ENCODE assay signal across 9 mouse cellular contexts in the genomic region with DNA sequence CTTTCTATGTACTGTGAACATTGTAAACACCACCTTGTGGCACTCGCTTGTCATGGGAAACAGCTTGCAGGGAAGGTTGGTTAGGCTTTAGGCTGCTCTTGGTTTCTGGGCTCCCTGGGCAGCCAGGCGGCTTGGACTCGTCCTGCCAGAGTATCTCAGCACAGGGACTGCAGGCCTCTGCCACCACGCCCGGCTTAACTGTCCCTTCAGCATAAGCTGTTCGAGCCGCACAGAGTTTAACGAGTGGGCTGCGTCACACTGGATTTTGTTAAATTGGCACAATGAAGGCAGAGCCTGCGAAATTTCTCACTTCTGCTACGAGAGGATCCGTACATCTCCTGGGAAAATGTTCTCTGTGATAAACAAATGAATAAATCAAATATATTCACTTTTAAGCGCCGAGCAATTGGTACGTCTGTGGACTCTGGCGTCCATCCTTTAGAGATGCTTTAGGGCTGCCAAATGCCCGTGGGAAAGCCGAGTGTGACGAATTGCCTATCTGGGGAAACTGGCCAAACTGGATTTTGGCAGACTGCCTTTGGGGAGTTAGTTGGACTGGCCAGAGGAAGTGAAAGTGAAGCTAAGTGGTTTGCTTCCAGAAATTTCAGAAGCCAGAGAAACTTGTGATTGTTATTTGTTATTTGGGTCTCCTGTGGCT.
A peak's percentile ranks its signal among the peaks of the same experiment; 100 is the strongest.
DNase-seq lines count a peak whose midpoint lies in the region; ATAC-seq lines count a peak whose summit lies in the region.
"Had no signal": no experiment of that assay in that cellular context is flagged by ENCODE, and none has a peak within 500 bp of the region (broad histone marks: within the 10 kb centered on the region; RNA-seq: fewer than 3 reads in every experiment).

No protein-coding gene starts in this region.

- peaks cover 22% of the 10 kb centered on the region for H3K4me1 ChIP-seq in neural tube, embryonic 13.5 days (replicated peaks)
- H3K4me1 ChIP-seq in embryonic facial prominence, embryonic 14.5 days (ENCODE audit: control insufficient read depth, insufficient read depth, low read length): peaks cover 3% of the 10 kb centered on the region

- 0 out of 2 replicates have a peak, but pooled peaks cover 1% of the 10 kb centered on the region for H3K9me3 ChIP-seq in neural tube, embryonic 13.5 days
- no peaks in the 10 kb centered on the region for H3K9me3 ChIP-seq in embryonic facial prominence, embryonic 14.5 days (ENCODE audit: control insufficient read depth, low read length)

- peaks cover 4% of the 10 kb centered on the region; the same call in 1 of the 2 replicates for H3K27me3 ChIP-seq in neural tube, embryonic 13.5 days
- no peaks in the 10 kb centered on the region for H3K27me3 ChIP-seq in embryonic facial prominence, embryonic 14.5 days (replicated peaks; ENCODE audit: control insufficient read depth, insufficient read depth, low read length)

- peak overlapping the region; percentile 74 for H3K27ac ChIP-seq in neural tube, embryonic 13.5 days (replicated peaks)
- H3K27ac ChIP-seq in embryonic facial prominence, embryonic 14.5 days (replicated peaks; ENCODE audit: low read depth, low read length): peak overlapping the region; percentile 33; the same call in 1 of the 2 replicates
- H3K27ac ChIP-seq: liver, embryonic 14.5 days had no signal

- ATAC-seq in neural tube, embryonic 13.5 days (ENCODE audit: low read depth): peak; percentile 49
- ATAC-seq in embryonic facial prominence, embryonic 14.5 days (ENCODE audit: low read depth): no peak

- intact Hi-C loops in heart, postnatal 25 days (cut with DNase I): loop anchor here (5.0 kb wide), 1 partner anchor 61 kb away; a partner anchor contains a TSS

- H3K4me2 ChIP-seq in neural tube, embryonic 13.5 days: peak overlapping the region; percentile 18; the same call in 1 of the 2 replicates
- peak overlapping the region; percentile 1; the same call in 1 of the 2 replicates for H3K4me2 ChIP-seq in embryonic facial prominence, embryonic 14.5 days (ENCODE audit: low read depth, low read length)

- H3K9ac ChIP-seq in neural tube, embryonic 13.5 days: peak overlapping the region; percentile 50; the same call in 1 of the 2 replicates
- no peak overlapping the region for H3K9ac ChIP-seq in embryonic facial prominence, embryonic 14.5 days (ENCODE audit: low read depth, low read length)
- H3K9ac ChIP-seq: liver, embryonic 14.5 days had no signal

- no peak for DNase-seq in neural tube, embryonic 10.5 days (ENCODE audit: extremely low spot score, low spot score)
- peak; percentile 73 for DNase-seq in embryonic facial prominence, embryonic 14.5 days (ENCODE audit: low spot score)
- peak; percentile 57 for DNase-seq in heart, postnatal 25 days (ENCODE audit: low spot score)
- DNase-seq in layer of hippocampus, adult 9-11 months: peak; percentile 51
- DNase-seq in lung, postnatal 4 days: peak; percentile 71 to 80
- DNase-seq in telencephalon, adult 2 months (ENCODE audit: low read depth, low spot score): peak; percentile 32
- DNase-seq in spleen, postnatal 10 days (ENCODE audit: low spot score in 2 of 2): no peak

- no peak overlapping the region for H3K4me3 ChIP-seq in neural tube, embryonic 13.5 days
- no peak overlapping the region for H3K4me3 ChIP-seq in embryonic facial prominence, embryonic 14.5 days (ENCODE audit: low read depth, low read length)

- WGBS in neural tube, embryonic 13.5 days: 51% methylated on average over 19 of the region's 19 CpGs
- WGBS in embryonic facial prominence, embryonic 14.5 days: 69% methylated on average over 19 of the region's 19 CpGs

- H3K36me3 ChIP-seq in neural tube, embryonic 13.5 days: no peaks in the 10 kb centered on the region
- H3K36me3 ChIP-seq in embryonic facial prominence, embryonic 14.5 days (ENCODE audit: control insufficient read depth, insufficient read depth, low read length): no peaks in the 10 kb centered on the region

Comparison
In these comparisons a context has a peak if more than half of its experiments do, and no peak if none do; other contexts are left out.
1. DNase-seq: peak in embryonic facial prominence, embryonic 14.5 days (single experiment), heart, postnatal 25 days (single experiment), layer of hippocampus, adult 9-11 months (single experiment), lung, postnatal 4 days (2 of 2) and telencephalon, adult 2 months (single experiment); none in neural tube, embryonic 10.5 days (single experiment) and spleen, postnatal 10 days (0 of 2).